Mouse (Mus musculus) kidney, adult 8-10 months (tissue): ENCODE measurements at regions not wholly inside any gene's neighbourhood (a gene's known extent, or its start where the extent isn't known, plus 50 kb on each side); places are given as distances from the start of the nearest gene placed in this dataset.

Experiments used
- DNase-seq, 2 experiments: peaks; one replicate each; pipeline ENCODE4 v3.0.0; 2022

DNA sequence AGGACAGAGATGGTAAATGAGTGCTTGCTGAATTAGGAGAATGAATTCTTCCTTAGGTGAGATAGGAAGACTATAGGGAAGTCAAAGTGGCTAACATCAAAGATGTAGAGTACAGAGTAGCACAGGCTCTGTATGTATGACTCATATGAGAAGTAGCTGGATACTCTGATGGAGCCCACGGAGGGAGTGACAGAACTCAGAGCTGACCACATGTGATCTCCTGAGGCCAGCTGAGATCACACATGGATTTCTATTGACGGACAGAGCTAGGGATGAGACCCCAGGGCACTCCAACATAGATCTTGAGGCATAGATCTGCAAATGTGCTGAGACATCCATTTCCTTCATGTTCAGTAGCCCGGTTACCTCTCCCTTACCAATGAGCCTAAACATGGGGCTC is 66.0 kb downstream of the Cops8 start:
- no peak for DNase-seq

DNA sequence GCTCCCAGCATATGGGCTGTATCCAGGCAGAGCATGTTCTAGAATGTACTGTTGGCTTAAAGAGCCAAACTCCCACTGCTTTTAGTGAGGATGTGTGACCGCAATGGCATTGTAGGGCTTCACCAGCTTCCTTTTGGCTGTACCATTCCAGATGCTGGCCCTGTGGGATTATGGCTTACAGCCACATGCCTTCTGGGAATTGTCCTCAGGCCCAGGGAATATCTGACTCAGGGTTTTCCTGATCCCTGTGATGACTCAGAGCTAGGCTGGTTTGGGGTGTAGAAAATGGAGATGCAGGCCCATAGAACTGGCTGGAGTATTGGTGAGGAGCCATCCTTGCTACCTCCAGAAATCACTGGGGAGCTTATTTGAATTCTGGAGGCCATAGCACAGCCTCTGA is 66.5 kb downstream of the Cops8 start:
- no peak for DNase-seq

DNA sequence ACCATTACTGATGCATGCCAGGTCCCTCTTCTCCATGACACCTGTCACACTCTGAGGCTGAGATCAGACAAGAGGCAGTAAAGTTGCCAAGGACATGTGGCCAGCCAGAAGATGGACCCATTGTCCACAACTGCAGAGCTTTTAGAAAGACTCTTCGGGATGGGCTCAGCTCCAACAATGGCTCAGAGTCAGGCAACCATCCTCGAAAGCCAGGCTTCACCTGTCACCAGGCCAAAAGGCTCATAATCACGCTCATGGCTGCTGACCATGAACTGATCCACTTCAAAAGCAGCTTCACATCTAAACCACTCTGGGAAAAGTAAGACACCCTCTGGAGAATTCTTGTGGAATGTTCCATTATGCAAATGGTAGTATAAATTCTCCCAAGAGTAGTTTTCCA is 67.6 kb downstream of the Cops8 start:
- DNase-seq, result no peak

DNA sequence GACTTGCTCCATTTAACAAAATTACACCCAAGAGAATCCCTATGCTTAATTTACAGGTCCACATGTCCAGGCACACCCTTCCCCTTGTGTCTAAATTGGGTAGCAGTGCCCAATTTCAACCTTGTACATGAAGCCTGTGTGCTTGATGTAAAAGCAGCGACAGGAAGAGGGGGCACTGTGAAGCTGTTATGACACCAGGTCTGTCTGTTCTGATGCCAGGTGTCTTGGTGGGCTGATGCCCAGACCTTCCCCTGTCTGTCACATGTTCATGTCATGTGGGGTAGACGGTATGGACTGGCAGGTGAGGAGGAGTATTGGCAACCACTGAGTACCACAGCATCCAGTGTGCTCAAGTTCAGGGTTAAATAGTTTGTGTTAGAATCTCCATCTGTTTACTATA is 71.0 kb downstream of the Cops8 start:
- DNase-seq, result no peak

DNA sequence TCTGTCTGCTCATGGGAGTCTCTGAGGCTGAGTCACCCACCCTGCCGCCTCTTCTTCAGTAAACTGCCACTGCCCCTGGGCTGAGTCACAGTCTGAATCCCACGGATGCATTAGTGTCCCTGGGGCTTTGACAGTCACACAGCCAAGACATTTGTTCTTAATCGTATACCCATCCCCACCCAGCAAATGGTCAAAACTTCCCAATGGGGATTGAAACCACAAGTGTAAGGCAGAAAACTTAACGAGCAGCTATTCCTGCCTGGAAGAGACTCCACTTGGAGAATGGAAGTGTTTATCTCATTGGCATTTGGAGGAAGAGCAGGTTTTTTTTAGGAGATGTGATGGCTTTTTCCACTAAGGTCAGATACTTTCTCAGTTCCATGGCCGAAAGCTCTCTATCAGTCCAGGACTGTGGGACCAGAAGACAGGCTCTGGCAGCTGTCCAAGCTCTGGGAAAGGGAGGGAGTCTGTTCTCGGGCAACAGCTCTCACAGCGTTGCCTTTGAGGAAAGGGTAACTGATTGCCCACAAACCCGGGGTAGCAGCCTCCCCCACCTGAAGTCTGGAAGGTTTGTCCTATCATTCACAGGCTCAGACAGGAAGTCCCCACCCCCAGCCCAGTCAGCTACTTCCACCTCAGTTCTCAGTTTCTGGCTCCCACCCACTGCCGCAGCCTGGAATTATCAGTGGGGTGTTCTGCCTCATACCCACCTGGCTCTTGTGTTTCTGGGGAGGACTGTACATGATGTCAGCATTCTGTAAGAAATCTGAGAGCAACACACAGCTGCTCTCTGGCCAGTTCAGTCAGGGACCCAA is 73.6 kb downstream of the Cops8 start:
- DNase-seq, result peak in 1 of 2 experiments; percentile 28

DNA sequence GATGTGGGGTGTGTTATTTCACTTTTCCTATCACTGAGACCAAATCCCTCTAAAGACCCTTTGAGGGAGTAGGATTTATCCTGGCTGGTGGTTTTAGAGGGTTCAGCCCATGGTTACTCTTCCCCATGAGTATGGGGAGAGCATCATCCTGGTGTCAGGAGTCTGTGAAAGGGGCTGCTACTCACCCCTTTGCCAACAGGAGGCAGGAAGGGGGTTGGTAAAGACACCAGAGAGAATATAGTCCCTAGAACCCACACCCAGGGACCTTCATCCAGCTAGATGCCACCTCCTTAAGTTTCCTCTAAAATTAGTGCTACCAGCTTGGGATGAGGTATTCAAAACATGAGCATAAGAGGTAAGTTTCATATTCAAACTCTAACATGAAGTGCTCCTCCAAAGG is 74.4 kb downstream of the Cops8 start:
- no peak for DNase-seq

DNA sequence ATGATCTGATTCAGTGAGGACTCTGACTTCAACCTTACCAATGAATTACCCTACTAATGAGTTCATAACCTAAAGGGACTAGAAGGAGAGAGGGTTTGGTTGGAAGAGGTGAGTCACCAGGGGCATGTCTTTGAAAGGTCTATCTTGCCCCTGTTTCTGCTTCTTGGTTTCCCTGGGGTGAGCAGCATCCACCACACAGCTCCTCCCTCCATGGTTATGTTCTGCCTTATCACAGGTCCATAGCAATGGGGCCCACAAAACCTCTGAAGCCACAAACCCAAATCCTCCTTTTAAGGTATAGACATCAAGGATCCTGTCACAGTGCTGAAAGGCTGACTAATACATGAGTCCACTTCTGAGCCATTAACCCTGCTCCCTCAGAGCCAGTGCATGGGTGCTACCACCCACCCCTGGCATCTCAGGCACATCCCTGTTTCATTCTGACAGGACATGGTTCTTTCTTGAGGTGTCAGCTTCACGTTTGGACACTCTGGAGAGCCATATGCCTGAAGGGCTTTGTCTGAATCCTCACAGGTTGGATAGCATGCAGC is 74.9 kb downstream of the Cops8 start:
- DNase-seq, result no peak

DNA sequence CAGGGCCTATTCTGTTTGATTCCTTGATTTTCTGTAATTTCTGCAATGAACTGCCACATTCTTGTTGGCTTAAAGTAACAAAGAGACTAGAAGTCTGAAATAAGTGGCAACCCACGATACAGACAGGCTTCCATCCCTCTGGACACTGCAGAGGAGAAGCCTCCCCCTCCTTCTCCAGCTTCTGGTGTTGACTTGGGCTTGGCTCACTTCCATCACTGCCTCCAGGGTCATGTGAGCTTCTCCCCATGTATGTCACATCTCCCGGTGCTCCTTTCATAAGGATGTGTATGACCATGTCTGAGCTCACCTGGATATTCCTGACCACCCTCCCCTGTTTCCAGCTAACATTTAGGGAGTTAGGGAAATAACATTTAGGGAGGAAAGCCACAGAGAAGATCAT is 75.6 kb downstream of the Cops8 start:
- DNase-seq, result no peak

DNA sequence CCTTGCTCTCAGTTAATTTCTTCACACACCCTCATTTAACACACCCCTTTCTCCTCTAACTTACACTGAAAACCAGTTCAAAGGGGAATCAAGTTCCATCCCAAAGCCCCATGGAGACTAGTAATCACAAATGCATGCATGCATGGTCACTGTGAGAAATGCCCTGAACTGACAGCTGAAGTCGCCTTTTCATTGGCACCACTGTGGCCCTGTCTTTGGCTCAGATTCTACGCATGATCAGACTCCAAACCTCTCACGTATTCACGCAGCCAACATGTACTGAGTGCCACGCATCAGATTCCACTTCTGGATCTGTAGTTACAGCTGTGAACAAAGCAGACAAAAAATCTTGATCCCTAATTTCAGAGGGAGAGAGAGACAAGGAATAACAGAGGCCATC is 85.3 kb downstream of the Cops8 start:
- no peak for DNase-seq

DNA sequence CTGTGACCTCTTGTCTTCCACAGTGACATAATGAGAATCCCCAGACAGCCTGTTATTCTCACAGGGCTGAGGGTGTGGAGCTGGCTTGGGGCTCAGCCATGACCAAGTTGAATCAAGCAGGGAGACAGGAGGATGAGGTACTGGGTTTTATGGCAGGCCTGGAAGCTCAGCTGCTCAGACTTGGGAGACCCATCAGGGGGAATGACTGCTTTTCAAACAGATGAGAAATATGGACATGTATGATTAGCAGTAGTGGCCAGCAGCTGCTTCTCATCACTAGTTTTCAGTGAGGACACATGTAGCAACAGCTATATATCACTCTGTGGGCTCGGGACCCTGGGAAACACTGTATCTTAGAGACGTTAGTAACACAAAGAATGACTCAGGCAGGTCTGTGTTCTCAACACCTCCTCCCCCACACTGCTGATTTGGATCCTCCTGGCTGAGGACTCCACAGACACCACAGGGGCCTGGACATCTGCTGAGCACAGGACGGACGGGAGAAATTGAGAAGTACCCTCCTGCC is 87.9 kb downstream of the Cops8 start:
- DNase-seq, result no peak

DNA sequence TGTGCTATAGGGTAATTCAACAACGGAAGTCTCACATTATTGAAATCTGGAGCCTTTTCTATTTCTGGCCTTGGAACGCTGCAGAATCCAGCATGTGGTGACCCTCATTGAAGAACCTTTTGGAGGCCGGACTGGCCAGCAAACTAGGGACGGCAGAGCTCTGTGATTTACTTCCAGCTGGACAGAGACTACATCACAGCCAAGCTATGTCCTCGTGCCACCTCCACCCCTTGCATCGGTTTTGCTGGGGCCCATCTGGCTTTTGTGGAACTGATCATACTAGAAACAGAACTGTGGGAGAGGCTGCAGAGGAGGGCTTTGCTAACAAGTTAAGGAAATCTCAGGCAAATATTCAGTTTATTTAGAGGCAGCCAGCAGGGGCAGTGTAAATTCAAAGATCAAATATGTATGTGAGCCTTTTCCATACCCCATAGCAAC is 88.4 kb downstream of the Cops8 start:
- DNase-seq, result no peak

DNA sequence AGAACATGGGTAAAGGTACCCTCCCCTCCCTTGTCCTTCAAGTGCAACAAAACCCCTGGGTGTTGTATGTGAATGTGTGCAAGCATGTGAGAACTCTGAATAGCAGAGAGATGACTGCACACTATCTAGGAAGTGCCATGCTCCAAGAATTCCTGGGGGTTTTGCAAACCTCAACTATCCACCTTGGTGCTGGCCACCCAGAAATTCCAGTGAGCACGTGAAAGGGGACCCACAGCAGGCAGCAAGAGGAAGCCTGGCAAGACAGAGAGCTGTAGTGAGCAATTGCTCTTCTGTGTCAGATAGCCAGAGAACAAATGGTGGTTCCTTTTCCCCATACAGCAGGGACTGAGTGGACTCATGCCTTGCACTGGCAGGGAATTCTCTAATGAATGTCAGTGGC is 90.1 kb downstream of the Cops8 start:
- DNase-seq, result no peak

DNA sequence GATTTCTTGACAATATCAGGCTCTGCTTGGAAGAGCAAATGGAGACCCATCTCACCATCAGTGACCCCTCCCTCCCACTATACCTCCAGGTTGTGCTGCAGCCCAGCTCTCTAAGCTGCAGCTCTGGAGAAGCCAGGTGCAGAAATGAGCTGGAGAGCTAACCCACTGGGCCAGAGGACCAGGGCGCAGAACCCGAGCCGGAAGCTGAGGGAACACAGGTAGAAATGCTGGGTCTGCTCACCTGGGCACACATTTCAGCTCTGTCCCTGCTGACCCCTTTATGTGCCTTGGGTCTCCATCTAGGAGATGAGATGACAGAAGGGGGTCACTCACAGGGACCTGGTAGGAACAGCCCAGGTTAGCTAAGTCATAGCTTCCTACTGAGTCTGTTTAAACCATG is 92.0 kb downstream of the Cops8 start:
- no peak for DNase-seq

DNA sequence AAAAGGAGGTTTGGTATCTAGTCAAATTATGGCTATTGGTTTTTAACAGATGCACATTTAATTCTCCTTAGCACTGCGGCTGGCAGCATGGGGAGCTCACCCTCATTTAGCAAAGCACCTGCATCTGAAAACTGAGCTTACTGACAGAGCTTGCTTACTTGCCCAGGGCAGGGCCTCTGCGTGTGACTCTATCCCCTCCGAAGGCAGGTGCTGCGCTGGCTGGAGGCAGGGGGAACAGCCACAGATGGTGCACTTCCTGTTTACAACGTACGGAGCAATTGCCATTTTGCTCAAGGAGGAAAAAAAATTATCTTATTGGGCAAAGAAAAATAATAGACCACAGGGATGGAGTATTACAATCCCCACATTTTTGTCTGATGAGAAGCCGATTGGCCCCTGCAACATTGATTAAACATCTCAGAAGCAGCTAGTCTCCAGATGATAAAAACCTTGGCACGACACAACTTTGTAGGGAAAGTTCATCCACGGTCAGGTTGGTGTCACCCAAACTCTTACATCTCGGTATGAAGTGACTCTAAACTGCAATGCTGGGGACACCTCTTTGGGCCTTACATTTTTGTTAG is 92.5 kb downstream of the Cops8 start:
- DNase-seq, result no peak

DNA sequence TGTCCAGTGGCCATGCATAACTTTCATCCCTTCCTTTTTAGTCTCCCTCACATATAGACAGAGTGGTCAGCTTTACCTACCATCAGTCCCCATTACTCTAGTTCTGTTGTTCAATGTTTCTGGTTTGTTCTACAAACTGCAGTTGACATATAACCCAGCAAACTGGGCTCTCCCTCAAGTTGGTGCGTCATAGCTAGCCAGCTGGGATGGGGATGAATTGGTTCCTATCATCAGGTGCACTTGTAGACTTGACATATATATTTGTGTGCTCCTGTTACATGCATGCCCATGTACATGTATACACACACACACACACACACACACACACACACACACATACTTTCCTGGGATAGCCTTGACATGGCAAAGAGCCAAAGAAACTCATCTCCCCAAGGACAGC is 93.2 kb downstream of the Cops8 start:
- DNase-seq, result no peak

DNA sequence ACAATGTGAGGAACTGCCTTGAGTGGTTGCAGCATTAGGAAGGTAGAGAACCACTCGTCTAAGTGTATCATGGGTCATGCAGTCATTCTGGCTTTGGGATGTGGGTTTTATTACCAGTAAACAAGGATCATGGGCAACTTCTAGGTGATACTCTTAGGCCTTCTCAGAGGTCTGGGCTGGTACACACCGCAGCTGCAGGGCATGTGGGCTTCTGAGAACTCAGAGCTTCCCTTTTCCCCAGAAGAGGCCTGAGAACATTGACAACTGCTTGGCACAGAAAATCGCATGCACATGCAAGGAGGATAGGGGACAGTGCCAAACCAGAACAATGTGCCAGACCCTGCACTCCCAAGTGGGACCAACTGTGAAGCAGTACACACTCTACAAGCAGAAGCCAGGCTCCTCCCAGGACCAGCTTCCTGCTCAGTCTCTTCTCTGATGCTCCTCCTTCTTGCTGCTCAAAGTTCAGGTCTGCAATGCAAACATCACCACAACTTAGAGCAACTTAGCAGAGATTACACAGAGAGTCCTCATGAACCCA is 94.3 kb downstream of the Cops8 start:
- DNase-seq, result no peak

DNA sequence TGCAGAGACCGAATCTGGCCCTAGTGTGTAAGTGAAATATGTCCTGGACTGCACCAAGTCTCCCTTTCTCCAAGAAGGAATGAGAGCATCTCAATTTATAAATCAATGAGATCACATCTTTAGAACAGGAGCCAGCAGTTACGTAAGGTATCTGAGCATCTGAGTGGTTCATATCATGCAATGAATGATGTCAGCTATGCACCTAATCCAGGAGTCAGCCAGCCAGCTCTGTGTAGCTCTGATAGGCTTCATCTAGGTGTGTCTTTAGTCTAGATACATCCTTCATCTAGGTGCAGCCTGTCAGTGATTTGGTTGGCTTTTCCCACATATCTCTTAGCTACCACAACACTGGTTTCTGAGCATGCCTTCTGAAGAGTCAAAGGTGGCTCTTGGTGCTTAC is 95.8 kb downstream of the Cops8 start:
- DNase-seq, result no peak

DNA sequence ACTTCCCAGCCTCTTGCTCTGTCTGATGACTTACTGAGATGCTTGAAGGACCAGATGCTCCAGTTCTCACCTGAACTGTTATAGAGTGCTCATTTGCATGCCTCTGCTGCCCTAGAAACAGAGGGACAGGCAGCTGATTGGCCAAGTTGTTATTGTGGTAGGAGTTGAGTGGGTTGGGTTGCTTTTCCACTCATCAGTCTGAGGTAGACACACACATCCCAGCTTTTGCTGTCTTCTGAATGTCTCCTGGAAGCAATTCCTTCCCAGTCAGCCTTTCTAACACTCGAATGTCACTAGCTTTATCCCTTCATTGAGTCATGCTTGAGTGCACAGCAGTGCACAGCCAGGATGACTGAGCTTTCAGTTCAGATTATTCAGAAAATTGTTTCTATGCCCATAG is 99.0 kb downstream of the Cops8 start:
- no peak for DNase-seq

DNA sequence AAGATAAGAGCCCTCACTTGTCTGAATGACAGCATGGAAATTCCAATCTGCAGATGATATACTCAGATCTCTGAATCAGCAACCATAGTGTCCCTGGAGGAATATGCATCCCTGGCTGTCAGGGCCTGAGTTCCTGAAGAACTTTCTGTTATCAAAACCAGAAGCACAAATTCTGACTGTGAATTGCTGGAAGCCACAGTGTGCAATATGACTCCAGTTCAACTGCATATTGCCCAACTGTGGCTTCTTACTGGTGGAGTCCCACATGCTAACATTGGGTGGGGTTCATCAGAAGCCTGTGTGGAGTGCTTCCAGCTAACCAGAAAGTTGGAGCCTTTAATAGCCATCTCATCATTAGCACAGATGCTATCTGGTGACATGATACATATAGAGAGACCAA is 103.6 kb downstream of the Cops8 start:
- DNase-seq, result no peak

DNA sequence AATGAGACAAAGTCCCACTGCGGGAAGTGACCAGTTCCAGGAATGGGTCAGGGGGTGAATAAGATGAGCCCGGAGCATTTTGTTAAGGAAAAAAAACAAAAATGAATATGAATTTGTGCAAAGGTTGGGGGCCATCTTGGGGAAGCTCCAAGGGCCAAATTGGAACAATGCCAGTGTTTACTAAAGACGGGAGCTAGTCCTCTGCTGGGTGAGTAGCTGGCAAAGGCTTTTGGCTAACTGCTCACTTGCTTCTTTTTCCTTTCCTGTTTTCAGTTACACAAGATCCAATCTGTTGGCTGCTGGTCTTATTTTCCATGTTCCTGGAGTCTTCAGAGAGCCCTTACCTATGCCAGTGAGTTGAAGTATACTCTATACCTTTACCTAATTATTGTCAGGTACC is 107.0 kb downstream of the Cops8 start:
- DNase-seq, result no peak

DNA sequence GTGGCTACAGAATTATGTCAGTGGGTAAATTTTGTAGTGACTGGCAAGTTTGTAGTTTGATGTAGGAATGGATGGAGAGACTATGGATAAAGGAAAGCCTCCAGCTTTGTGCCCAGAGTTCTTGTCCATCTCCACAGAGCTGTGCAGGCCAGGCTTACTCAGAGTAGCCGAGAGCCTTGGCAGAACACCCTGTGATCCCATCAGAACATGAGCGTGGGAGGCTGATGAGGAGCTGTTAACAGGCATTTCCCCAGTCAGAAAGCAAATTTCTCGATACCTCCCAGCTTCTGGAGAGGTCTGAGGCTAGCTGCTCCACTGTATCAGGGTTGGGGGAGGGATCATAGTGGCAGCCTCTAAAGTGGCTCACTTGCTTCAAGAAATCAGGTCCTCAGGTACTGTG is 107.8 kb downstream of the Cops8 start:
- DNase-seq, result no peak

DNA sequence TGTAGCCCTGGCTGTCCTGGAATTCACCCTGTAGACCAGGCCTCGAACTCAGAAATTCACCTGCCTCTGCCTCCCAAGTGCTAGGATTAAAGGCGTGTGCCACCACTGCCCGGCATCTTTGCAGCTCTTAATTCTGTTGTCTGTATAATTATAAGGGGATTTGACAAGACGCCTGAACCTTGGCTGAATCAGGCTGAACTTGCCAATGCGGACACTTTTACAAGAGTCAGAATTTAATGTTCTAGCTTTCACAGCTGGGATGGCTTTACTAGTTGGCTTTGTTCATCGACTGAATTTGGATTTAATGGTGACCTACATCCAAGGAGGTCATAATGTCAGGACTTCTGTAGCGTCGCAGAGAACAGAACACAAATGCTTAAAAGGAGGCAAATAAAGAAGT is 108.3 kb downstream of the Cops8 start:
- DNase-seq, result no peak
